Mouse (Mus musculus) cerebral cortex, adult 2 months (tissue): ENCODE results near the gene Dock6.

Experiments
- WGBS: fragments of 180-500 bp; shearing (Covaris S2); methylation state at CpG from one replicate; pipeline ENCODE4 v1.1.7; 2018; 5-methylcytosine and 5-hydroxymethylcytosine counted together

Dock6 gene

GRCm38 (mm10) chr9:21852128-21853091, at the start of gene Dock6:
Dock6 (minus strand) TSS chr9:21852635.
- WGBS, result 3% methylated on average over 68 of the region's 68 CpGs

- 7% methylated on average over 10 of the region's 10 CpGs for WGBS
These were observed 48.9 kb upstream of the Dock6 start for GRCm38 (mm10) chr9:21901223-21901820.

GRCm38 (mm10) chr9:21889229-21889628, 36.8 kb upstream of the Dock6 start:
- 64% methylated on average over 3 of the region's 3 CpGs for WGBS

- WGBS, result 68% methylated on average over 3 of the region's 3 CpGs
These were observed 24.2 kb upstream of the Dock6 start for GRCm38 (mm10) chr9:21876601-21877000.

GRCm38 (mm10) chr9:21872204-21872603, 19.8 kb upstream of the Dock6 start:
- 41% methylated on average over 4 of the region's 4 CpGs for WGBS

- WGBS, result 10% methylated on average over 20 of the region's 20 CpGs
These were observed 18.6 kb upstream of the Dock6 start for GRCm38 (mm10) chr9:21870879-21871524.

- WGBS, result 51% methylated on average over 7 of the region's 7 CpGs
These were observed 16.9 kb upstream of the Dock6 start for GRCm38 (mm10) chr9:21869290-21869689.

GRCm38 (mm10) chr9:21867726-21868125, 15.3 kb upstream of the Dock6 start:
- WGBS, result 83% methylated on average over 3 of the region's 3 CpGs

- 59% methylated on average over 2 of the region's 2 CpGs for WGBS
These were observed 14.2 kb upstream of the Dock6 start for GRCm38 (mm10) chr9:21866641-21867040.

GRCm38 (mm10) chr9:21865673-21866398, 13.4 kb upstream of the Dock6 start:
- 78% methylated on average over 5 of the region's 5 CpGs for WGBS

- WGBS, result 60% methylated on average over 1 of the region's 1 CpGs
These were observed 9.7 kb upstream of the Dock6 start for GRCm38 (mm10) chr9:21862181-21862580.

GRCm38 (mm10) chr9:21860349-21860748, 7.9 kb upstream of the Dock6 start:
- 72% methylated on average over 6 of the region's 6 CpGs for WGBS

GRCm38 (mm10) chr9:21859606-21860005, 7.2 kb upstream of the Dock6 start:
- WGBS, result 91% methylated on average over 3 of the region's 3 CpGs

GRCm38 (mm10) chr9:21858084-21858483, 5.6 kb upstream of the Dock6 start:
- 72% methylated on average over 6 of the region's 6 CpGs for WGBS

GRCm38 (mm10) chr9:21857501-21857900, 5.1 kb upstream of the Dock6 start:
- WGBS, result 80% methylated on average over 2 of the region's 2 CpGs

GRCm38 (mm10) chr9:21854894-21855293, 2.5 kb upstream of the Dock6 start:
- WGBS, result 85% methylated on average over 6 of the region's 6 CpGs

- 71% methylated on average over 5 of the region's 5 CpGs for WGBS
These were observed 1.5 kb upstream of the Dock6 start for GRCm38 (mm10) chr9:21853961-21854360.

GRCm38 (mm10) chr9:21851084-21851483, 1.4 kb downstream of the Dock6 start:
- WGBS, result 62% methylated on average over 3 of the region's 3 CpGs

- WGBS, result 74% methylated on average over 7 of the region's 7 CpGs
These were observed 2.5 kb downstream of the Dock6 start for GRCm38 (mm10) chr9:21849691-21850677.

- 69% methylated on average over 10 of the region's 10 CpGs for WGBS
These were observed 4.5 kb downstream of the Dock6 start for GRCm38 (mm10) chr9:21847926-21848325.

- 71% methylated on average over 3 of the region's 3 CpGs for WGBS
These were observed 5.0 kb downstream of the Dock6 start for GRCm38 (mm10) chr9:21847425-21847824.
